Mouse (Mus musculus): ENCODE results near the gene Slc16a4. TPM values are rescaled to one million over a fixed set of nuclear protein-coding genes. Genes with fewer than 3 reads are reported as not detected.

Gene Slc16a4
- polyA plus RNA-seq (2012; rRNA removed) = 0.05 and 0.08 TPM in 2 replicates

GRCm38 (mm10) chr3:107290764-107291381 is at the start of gene Slc16a4:
Gene Slc16a4 (plus strand): TSS chr3:107291230.

GRCm38 (mm10) chr3:107278479-107279269 is 12.4 kb upstream of the Slc16a4 start, which contains the start of gene Lamtor5:
Gene Lamtor5 (plus strand): TSS chr3:107278858.

GRCm38 (mm10) chr3:107333381-107334201 is 42.6 kb downstream of the Slc16a4 start, which contains the start of gene Rbm15:
Gene Rbm15 (minus strand): TSS chr3:107333673.

Other genes starting within 250 kb of the Slc16a4 start
- 0.26 and 0.31 TPM in 2 replicates for gene Kcna2, start 190.1 kb upstream of the Slc16a4 start, polyA plus RNA-seq (2012; rRNA removed)
- gene Kcna10, start 108.2 kb upstream of the Slc16a4 start, polyA plus RNA-seq (2012; rRNA removed) = not detected in 2 replicates
- 4.8 and 5.8 TPM in 2 replicates for gene Cym, start 69.5 kb upstream of the Slc16a4 start, polyA plus RNA-seq (2012; rRNA removed)
- gene A630076J17Rik, start 60.6 kb upstream of the Slc16a4 start, polyA plus RNA-seq (2012; rRNA removed) = 0.30 and 0.32 TPM in 2 replicates
- gene Prok1, start 51.5 kb upstream of the Slc16a4 start, polyA plus RNA-seq (2012; rRNA removed) = 15.0 and 17.2 TPM in 2 replicates
- 49.9 and 55.9 TPM in 2 replicates for gene Lamtor5, start 12.4 kb upstream of the Slc16a4 start, polyA plus RNA-seq (2012; rRNA removed)
- 3.2 TPM in 2 replicates for gene Rbm15, start 42.4 kb downstream of the Slc16a4 start, polyA plus RNA-seq (2012; rRNA removed)
- 0.01 TPM in 1 of 2 replicates, not detected in the other for gene Kcnc4, start 168.3 kb downstream of the Slc16a4 start, polyA plus RNA-seq (2012; rRNA removed)
- 0.05 and 0.06 TPM in 2 replicates for gene Slc6a17, start 226.8 kb downstream of the Slc16a4 start, polyA plus RNA-seq (2012; rRNA removed)

Measured in liver, embryonic 18 days (tissue).